Mouse (Mus musculus): ENCODE data around the gene Elovl1. TPM values are rescaled to one million over a fixed set of nuclear protein-coding genes. Genes with fewer than 3 reads are reported as not detected.

Gene Elovl1
- polyA plus RNA-seq, 1 experiment = 136 TPM

GRCm38 (mm10) chr4:118401421-118401820 lies 26.5 kb upstream of the Elovl1 start:
- no peaks in the 10 kb centered on the region for H3K79me2 ChIP-seq (ENCODE audit: control insufficient read depth, insufficient read depth)
- H3K36me3 ChIP-seq (ENCODE audit: control insufficient read depth, insufficient read depth) = peaks cover 29% of the 10 kb centered on the region
- H3K4me2 ChIP-seq (ENCODE audit: low read depth) = no peak overlapping the region
- TF ChIP-seq REST (IDR thresholded peaks at IDR 0.05; ENCODE audit: insufficient read depth, insufficient read length) (no peak), TCF12 (IDR thresholded peaks at IDR 0.05; ENCODE audit: insufficient read depth, poor library complexity, severe bottlenecking) (no peak), POLR2A (IDR thresholded peaks at IDR 0.05; ENCODE audit: insufficient read length, low read depth) (no peak), MAX (IDR thresholded peaks at IDR 0.05; ENCODE audit: low read depth) (no peak), USF1 (IDR thresholded peaks at IDR 0.05; ENCODE audit: low read depth) (no peak), MYOD1 (IDR thresholded peaks at IDR 0.05; ENCODE audit: control insufficient read depth in 1 of 3, insufficient read length in 2 of 3, low read depth in 2 of 3) (no peak), E2F4 (IDR thresholded peaks at IDR 0.05; ENCODE audit: insufficient read depth) (no peak), CEBPB (IDR thresholded peaks at IDR 0.05; ENCODE audit: insufficient read depth, poor library complexity, severe bottlenecking) (no peak), SRF (IDR thresholded peaks at IDR 0.05; ENCODE audit: control insufficient read depth, insufficient read length, low read depth) (no peak), POLR2AphosphoS2 (IDR thresholded peaks at IDR 0.05; ENCODE audit: insufficient read length, low read depth) (no peak)
- H3K27me3 ChIP-seq (ENCODE audit: control insufficient read depth, insufficient read depth, insufficient read length) = no peaks in the 10 kb centered on the region
- H3ac ChIP-seq (ENCODE audit: control insufficient read depth, insufficient read length) = no peak overlapping the region
- no peak overlapping the region for H3K4me3 ChIP-seq

GRCm38 (mm10) chr4:118401918-118402317 lies 26.0 kb upstream of the Elovl1 start:
- TF ChIP-seq CEBPB (IDR thresholded peaks at IDR 0.05; ENCODE audit: insufficient read depth, poor library complexity, severe bottlenecking) (no peak), E2F4 (IDR thresholded peaks at IDR 0.05; ENCODE audit: insufficient read depth) (no peak), POLR2A (IDR thresholded peaks at IDR 0.05; ENCODE audit: insufficient read length, low read depth) (no peak), MAX (IDR thresholded peaks at IDR 0.05; ENCODE audit: low read depth) (no peak)
- Histone ChIP-seq H3K79me2 (ENCODE audit: control insufficient read depth, insufficient read depth) (peaks cover 3% of the 10 kb centered on the region), H3K4me2 (ENCODE audit: low read depth) (no peak overlapping the region), H3K27me3 (ENCODE audit: control insufficient read depth, insufficient read depth, insufficient read length) (no peaks in the 10 kb centered on the region), H3K4me3 (no peak overlapping the region), H3ac (ENCODE audit: control insufficient read depth, insufficient read length) (no peak overlapping the region), H3K36me3 (ENCODE audit: control insufficient read depth, insufficient read depth) (peaks cover 24% of the 10 kb centered on the region)

- Histone ChIP-seq H3K27me3 (ENCODE audit: control insufficient read depth, insufficient read depth, insufficient read length) (no peaks in the 10 kb centered on the region), H3K36me3 (ENCODE audit: control insufficient read depth, insufficient read depth) (peaks cover 16% of the 10 kb centered on the region), H3K79me2 (ENCODE audit: control insufficient read depth, insufficient read depth) (peaks cover 9% of the 10 kb centered on the region), H3K4me2 (ENCODE audit: low read depth) (no peak overlapping the region), H3K4me3 (no peak overlapping the region), H3ac (ENCODE audit: control insufficient read depth, insufficient read length) (no peak overlapping the region)
- TF ChIP-seq USF1 (IDR thresholded peaks at IDR 0.05; ENCODE audit: low read depth) (no peak), TCF3 (IDR thresholded peaks at IDR 0.05; ENCODE audit: insufficient read length, low read depth) (no peak)
Measured at GRCm38 (mm10) chr4:118402701-118403100, 25.2 kb upstream of the Elovl1 start.

- peak within 1 kb of the TSS; percentile 91 for H3K4me2 ChIP-seq (ENCODE audit: low read depth)
- H3K36me3 ChIP-seq (ENCODE audit: control insufficient read depth, insufficient read depth) = peaks cover 19% of the 10 kb centered on the region
- H3K27me3 ChIP-seq (ENCODE audit: control insufficient read depth, insufficient read depth, insufficient read length) = no peaks in the 10 kb centered on the region
- peak within 1 kb of the TSS; percentile 47 for H3ac ChIP-seq (ENCODE audit: control insufficient read depth, insufficient read length)
- TF ChIP-seq SRF (IDR thresholded peaks at IDR 0.05; ENCODE audit: control insufficient read depth, insufficient read length, low read depth) = no peak
- no peak for TF ChIP-seq USF1 (IDR thresholded peaks at IDR 0.05; ENCODE audit: low read depth)
- TF ChIP-seq POLR2A (IDR thresholded peaks at IDR 0.05; ENCODE audit: insufficient read length, low read depth) = peak; percentile 65
- no peak for TF ChIP-seq MYOG (IDR thresholded peaks at IDR 0.05; ENCODE audit: control insufficient read depth in 1 of 3, insufficient read depth in 1 of 3, insufficient read length in 2 of 3, low read depth in 2 of 3)
- TF ChIP-seq MYOD1 (IDR thresholded peaks at IDR 0.05; ENCODE audit: control insufficient read depth in 1 of 3, insufficient read length in 2 of 3, low read depth in 2 of 3) = no peak
- no peak for TF ChIP-seq TCF3 (IDR thresholded peaks at IDR 0.05; ENCODE audit: insufficient read length, low read depth)
- no peak for TF ChIP-seq E2F4 (IDR thresholded peaks at IDR 0.05; ENCODE audit: insufficient read depth)
- peak; percentile 41 for TF ChIP-seq POLR2AphosphoS2 (IDR thresholded peaks at IDR 0.05; ENCODE audit: insufficient read length, low read depth)
- H3K79me2 ChIP-seq (ENCODE audit: control insufficient read depth, insufficient read depth) = peaks cover 40% of the 10 kb centered on the region
- peak within 1 kb of the TSS; percentile 97 for H3K4me3 ChIP-seq
Measured at GRCm38 (mm10) chr4:118409142-118409900, 18.6 kb upstream of the Elovl1 start, which contains the start of the genes Szt2 and Med8. TSS of gene Szt2 (minus strand) at chr4:118409273. TSS of gene Med8 (plus strand) at chr4:118409337.

- H3K27me3 ChIP-seq (ENCODE audit: control insufficient read depth, insufficient read depth, insufficient read length) = no peaks in the 10 kb centered on the region
Measured at GRCm38 (mm10) chr4:118410871-118411270, 17.0 kb upstream of the Elovl1 start.

More at GRCm38 (mm10) chr4:118410871-118411270, 17.0 kb upstream of the Elovl1 start:
- TF ChIP-seq CEBPB (IDR thresholded peaks at IDR 0.05; ENCODE audit: insufficient read depth, poor library complexity, severe bottlenecking) (no peak), SRF (IDR thresholded peaks at IDR 0.05; ENCODE audit: control insufficient read depth, insufficient read length, low read depth) (no peak), POLR2AphosphoS2 (IDR thresholded peaks at IDR 0.05; ENCODE audit: insufficient read length, low read depth) (no peak), TCF3 (IDR thresholded peaks at IDR 0.05; ENCODE audit: insufficient read length, low read depth) (no peak), USF1 (IDR thresholded peaks at IDR 0.05; ENCODE audit: low read depth) (no peak), MYOG (IDR thresholded peaks at IDR 0.05; ENCODE audit: control insufficient read depth in 1 of 3, insufficient read depth in 1 of 3, insufficient read length in 2 of 3, low read depth in 2 of 3) (no peak), MYOD1 (IDR thresholded peaks at IDR 0.05; ENCODE audit: control insufficient read depth in 1 of 3, insufficient read length in 2 of 3, low read depth in 2 of 3) (no peak), POLR2A (IDR thresholded peaks at IDR 0.05; ENCODE audit: insufficient read length, low read depth) (no peak), MAX (IDR thresholded peaks at IDR 0.05; ENCODE audit: low read depth) (no peak), REST (IDR thresholded peaks at IDR 0.05; ENCODE audit: insufficient read depth, insufficient read length) (no peak), TCF12 (IDR thresholded peaks at IDR 0.05; ENCODE audit: insufficient read depth, poor library complexity, severe bottlenecking) (no peak), E2F4 (IDR thresholded peaks at IDR 0.05; ENCODE audit: insufficient read depth) (no peak)
- Histone ChIP-seq H3ac (ENCODE audit: control insufficient read depth, insufficient read length) (no peak overlapping the region), H3K4me2 (ENCODE audit: low read depth) (no peak overlapping the region), H3K4me3 (no peak overlapping the region), H3K36me3 (ENCODE audit: control insufficient read depth, insufficient read depth) (peaks cover 19% of the 10 kb centered on the region), H3K79me2 (ENCODE audit: control insufficient read depth, insufficient read depth) (peaks cover 40% of the 10 kb centered on the region)

Data from myocyte (in vitro differentiated cells).